Mouse (Mus musculus): Measurements from ENCODE around the gene Cpne5.

DNA sequence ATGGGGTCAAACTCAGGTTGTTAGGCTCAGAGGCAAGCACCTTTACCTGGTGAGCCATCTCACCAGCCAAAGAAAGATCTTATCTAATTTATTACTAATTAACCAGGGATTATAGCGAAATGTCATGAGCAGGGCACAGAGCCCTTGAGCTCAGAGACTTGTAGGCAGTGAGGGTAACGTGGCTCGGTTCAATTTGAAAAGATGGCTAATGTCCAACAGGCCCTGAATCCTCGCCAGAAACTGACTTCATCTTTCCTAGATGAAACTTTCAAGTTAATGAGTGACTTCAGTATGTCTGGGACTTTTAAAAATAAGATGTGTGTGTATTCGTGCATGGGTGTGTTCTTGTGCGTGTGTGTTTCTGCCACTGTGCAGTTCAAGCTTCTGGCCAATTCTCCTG lies 115.2 kb downstream of the Cpne5 start:
- TF ChIP-seq CTCF (IDR thresholded peaks at IDR 0.05; ENCODE audit: insufficient read depth, low read depth, low read length) (no peak), POLR2A (IDR thresholded peaks at IDR 0.05; ENCODE audit: insufficient read depth, low read depth, low read length) (no peak)

Measured in olfactory bulb, adult 2 months (tissue).